Mouse (Mus musculus) CH12.LX (cell line): ENCODE results near the gene Trim12c. TPM values are rescaled to one million over a fixed set of nuclear protein-coding genes. Genes with fewer than 3 reads are reported as not detected.
"Not testable (repeated sequence)": the region's sequence is repeated elsewhere in the genome, so short reads cannot be mapped to it uniquely, and the experiment has no call there.

Experiments
- DNase-seq: peaks from one replicate; pipeline ENCODE4 v3.0.0-alpha.2; 2013; ENCODE audit errors: extremely low read depth
- H3K27ac ChIP-seq: 2 replicates; pipeline ENCODE4 v1.5.1; 2012; ENCODE audit warnings: low read depth, mild to moderate bottlenecking, control low read depth, moderate library complexity; ENCODE audit not compliant: insufficient read depth
- H3K27me3 ChIP-seq: replicated peaks from 2 replicates; pipeline ENCODE3; 2012; ENCODE audit warnings: inconsistent platforms
- H3K36me3 ChIP-seq, 2 experiments: replicated peaks in 1 of 2; 2 replicates each; pipeline versions ENCODE3 to v1.6.1; 2012; ENCODE audit warnings: inconsistent platforms in 1 of 2, low read length in 1 of 2, mild to moderate bottlenecking in 1 of 2, mixed read lengths in 1 of 2, moderate library complexity in 1 of 2; ENCODE audit not compliant: control insufficient read depth in 1 of 2, insufficient read depth in 1 of 2
- H3K4me1 ChIP-seq, 2 experiments: 2 replicates each; pipeline ENCODE4 v1.6.1; 2012; ENCODE audit warnings: inconsistent platforms in 1 of 2, moderate library complexity in 1 of 2; ENCODE audit not compliant: insufficient read depth in 2 of 2, control insufficient read depth in 1 of 2
- H3K4me2 ChIP-seq: 2 replicates; pipeline ENCODE4 v1.6.1; 2012; ENCODE audit warnings: low read depth, mild to moderate bottlenecking, control low read depth; ENCODE audit not compliant: poor library complexity, insufficient read depth, severe bottlenecking
- H3K4me3 ChIP-seq, 3 experiments: fragments of 150-350 bp in 1 of 3; sonication (generic) in 1 of 3; replicated peaks in 1 of 3; 2 replicates each; pipeline versions ENCODE3 to v1.5.1; 2011 to 2012; ENCODE audit warnings: low read depth in 2 of 3, low read length in 2 of 3, mild to moderate bottlenecking in 2 of 3, moderate library complexity in 2 of 3, control low read depth in 1 of 3, improper control_type of control experiment in 1 of 3, inconsistent platforms in 1 of 3, mixed read lengths in 1 of 3; ENCODE audit not compliant: poor library complexity in 1 of 3
- H3K79me2 ChIP-seq: replicated peaks from 2 replicates; pipeline ENCODE4 v1.6.1; 2012; ENCODE audit warnings: mild to moderate bottlenecking, moderate library complexity; ENCODE audit not compliant: control insufficient read depth, poor library complexity, insufficient read depth, severe bottlenecking; ENCODE audit errors: extremely low read depth
- H3K9ac ChIP-seq: 2 replicates; pipeline ENCODE4 v1.6.1; 2012; ENCODE audit warnings: low read depth, mild to moderate bottlenecking, control low read depth, moderate library complexity; ENCODE audit not compliant: insufficient read depth
- H3K9me3 ChIP-seq: replicated peaks from 2 replicates; pipeline ENCODE3; 2012; ENCODE audit warnings: low read length, inconsistent platforms, mixed read lengths
- BHLHE40 ChIP-seq: IDR thresholded peaks from 2 replicates; pipeline ENCODE4 v1.6.1; 2011; ENCODE audit warnings: mild to moderate bottlenecking, low read depth, low read length, improper control_type of control experiment
- CHD2 ChIP-seq: IDR thresholded peaks from 2 replicates; pipeline ENCODE4 v1.6.1; 2011; ENCODE audit warnings: low read length, improper control_type of control experiment
- GABPA ChIP-seq: IDR thresholded peaks from 2 replicates; pipeline ENCODE4 v1.6.1; 2012; ENCODE audit warnings: low read depth, low read length, improper control_type of control experiment, inconsistent platforms; ENCODE audit not compliant: insufficient replicate concordance
- IRF4 ChIP-seq: IDR thresholded peaks from 2 replicates; pipeline ENCODE4 v1.6.1; 2014; ENCODE audit warnings: low read depth, mild to moderate bottlenecking, inconsistent platforms, low read length, improper control_type of control experiment
- JUN ChIP-seq: IDR thresholded peaks from 2 replicates; pipeline ENCODE4 v1.6.1; 2011; ENCODE audit warnings: low read depth, mild to moderate bottlenecking, low read length, improper control_type of control experiment, moderate library complexity; ENCODE audit not compliant: insufficient read depth
- JUND ChIP-seq: conservative IDR thresholded peaks from 2 replicates; pipeline ENCODE4 v1.6.1; 2011; ENCODE audit warnings: low read depth, low read length, improper control_type of control experiment
- MXI1 ChIP-seq: IDR thresholded peaks from 2 replicates; pipeline ENCODE4 v1.6.1; 2011; ENCODE audit warnings: mild to moderate bottlenecking, low read depth, low read length, improper control_type of control experiment
- RAD21 ChIP-seq: IDR thresholded peaks from 2 replicates; pipeline ENCODE4 v1.6.1; 2011; ENCODE audit warnings: low read depth, mild to moderate bottlenecking, low read length, improper control_type of control experiment, moderate library complexity
- RCOR1 ChIP-seq: conservative IDR thresholded peaks from 2 replicates; pipeline ENCODE4 v1.6.1; 2012; ENCODE audit warnings: low read depth, mild to moderate bottlenecking, inconsistent platforms, low read length, improper control_type of control experiment
- TBP ChIP-seq: conservative IDR thresholded peaks from 2 replicates; pipeline ENCODE4 v1.6.1; 2011; ENCODE audit warnings: low read depth, low read length, improper control_type of control experiment
- UBTF ChIP-seq: IDR thresholded peaks from 2 replicates; pipeline ENCODE4 v1.6.1; 2012; ENCODE audit warnings: low read depth, mild to moderate bottlenecking, inconsistent platforms, low read length, improper control_type of control experiment, moderate library complexity
- USF1 ChIP-seq: IDR thresholded peaks from 2 replicates; pipeline ENCODE4 v1.6.1; 2014; ENCODE audit warnings: low read depth, mild to moderate bottlenecking, inconsistent platforms, low read length, improper control_type of control experiment
- ZKSCAN1 ChIP-seq: IDR thresholded peaks from 2 replicates; pipeline ENCODE4 v1.6.1; 2012; ENCODE audit warnings: low read depth, inconsistent platforms, low read length, improper control_type of control experiment, borderline replicate concordance
- dilution Hi-C: fragments of 300-500 bp; cut with MboI; formaldehyde crosslinking; loops from 2 replicates; pipeline ENCODE4 v1.14.3; 2020; ENCODE audit warnings: low sequenced_read_pairs; ENCODE audit not compliant: extremely low pct_unique_long_range_greater_than_20kb, extremely low pct_ligation_motif_present
- in situ Hi-C: fragments of 300-500 bp; cut with MboI; formaldehyde crosslinking; loops from 3 replicates; pipeline ENCODE4 v1.14.3; 2019; ENCODE audit warnings: low sequenced_read_pairs, low pct_ligation_motif_present, low pct_unique_long_range_greater_than_20kb, mixed read lengths
- polyA plus RNA-seq: library from polyadenylated mRNA; unstranded; fragments of >175 nt; gene quantifications from 2 replicates; pipeline ENCODE4 v1.2.1, GENCODE M21; 2012; ENCODE audit warnings: low read depth; ENCODE audit not compliant: insufficient read length
- total RNA-seq, 2 experiments: library from RNA; depleted of rRNA; stranded (reverse); fragments of 300-350 nt in 1 of 2; fragments of >200 nt in 1 of 2; gene quantifications; 2 replicates each; pipeline ENCODE4 v1.2.3; 2012 to 2014

The Trim12c gene
- total and polyA plus RNA-seq, 3 experiments: 9.9 to 17.7 (median 16.7) TPM

- H3K9ac ChIP-seq, H3K27ac ChIP-seq, H3K9me3 ChIP-seq, H3K4me3 ChIP-seq, H3K4me1 ChIP-seq, DNase-seq, H3K4me2 ChIP-seq, dilution Hi-C loops, H3K79me2 ChIP-seq, H3K27me3 ChIP-seq, in situ Hi-C loops, H3K36me3 ChIP-seq: not testable (repeated sequence)
Observed at GRCm38 (mm10) chr7:104335547-104335946, 17.6 kb downstream of the Trim12c start.

DNA sequence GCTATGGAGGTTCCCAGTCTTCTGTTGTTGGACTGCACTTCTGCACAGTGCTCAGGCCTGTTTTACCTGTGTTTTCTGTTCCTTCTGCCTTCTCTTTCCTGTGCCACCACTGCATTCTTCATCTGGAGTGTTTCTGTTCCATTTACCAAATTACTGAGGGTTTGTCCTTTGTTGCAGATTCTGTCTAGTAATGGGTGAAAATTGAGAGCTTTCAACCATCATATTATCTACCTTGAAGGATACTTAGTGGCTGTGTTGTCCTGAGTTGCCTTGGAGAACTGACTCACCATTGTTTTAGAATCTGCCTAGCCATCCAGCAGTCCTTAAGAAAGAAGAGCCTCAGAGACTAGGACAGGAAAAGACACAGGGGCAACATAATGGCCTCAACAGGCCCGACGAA, 24.0 kb downstream of the Trim12c start, which contains the start of gene Trim34b:
Gene Trim34b (plus strand): TSS at position 301 of the 400 bp plus-strand sequence.
- H3K9ac ChIP-seq, H3K4me3 ChIP-seq, H3K27ac ChIP-seq, H3K36me3 ChIP-seq, H3K27me3 ChIP-seq, H3K9me3 ChIP-seq, DNase-seq, in situ Hi-C loops, H3K4me2 ChIP-seq, H3K4me1 ChIP-seq, H3K79me2 ChIP-seq, dilution Hi-C loops: not testable (repeated sequence)

DNA sequence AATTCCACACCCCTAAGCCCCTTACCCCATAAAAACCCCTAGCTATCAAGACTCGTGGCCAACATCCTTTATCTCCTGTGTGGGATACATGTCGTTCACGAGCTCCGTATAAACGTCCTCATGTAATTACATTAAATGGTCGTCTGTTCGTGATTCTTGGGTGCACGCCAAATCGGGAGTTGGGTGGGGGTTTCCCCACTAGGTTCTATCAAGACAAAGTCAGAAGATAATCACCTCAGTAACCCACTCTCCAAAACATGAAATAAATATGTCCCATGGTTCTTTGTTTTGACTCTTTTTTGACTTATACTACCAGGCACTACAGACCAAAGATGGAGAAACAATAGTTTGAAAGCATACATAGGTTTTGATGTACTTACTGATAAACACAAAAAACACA, 31.1 kb downstream of the Trim12c start:
- Histone ChIP-seq H3K36me3 (no peaks in the 10 kb centered on the region), H3K9me3 (no peaks in the 10 kb centered on the region), H3K27me3 (no peaks in the 10 kb centered on the region), H3K27ac (no peak overlapping the region), H3K4me3 (no peak overlapping the region), H3K79me2 (no peaks in the 10 kb centered on the region), H3K4me2 (no peak overlapping the region), H3K9ac (no peak overlapping the region), H3K4me1 (no peaks in the 10 kb centered on the region)
- dilution Hi-C loops (no loop called here), in situ Hi-C loops (no loop called here)
- DNase-seq: no peak
- no peak for TF ChIP-seq MXI1
- no peak for TF ChIP-seq GABPA
- no peak for TF ChIP-seq RAD21
- no peak for TF ChIP-seq USF1
- no peak for TF ChIP-seq RCOR1
- no peak for TF ChIP-seq JUND
- no peak for TF ChIP-seq CHD2
- TF ChIP-seq TBP: no peak
- TF ChIP-seq IRF4: no peak
- no peak for TF ChIP-seq ZKSCAN1
- no peak for TF ChIP-seq JUN
- TF ChIP-seq BHLHE40: no peak
- TF ChIP-seq UBTF: no peak
